26 mouse cellular contexts compared by ENCODE assay signal in genomic region chr12:25826451-25826850, GRCm38 (mm10).
DNase-seq lines count a peak whose midpoint lies in the region; ATAC-seq and TF ChIP-seq lines count a peak whose summit lies in the region.
"Had no signal": no experiment of that assay in that cellular context is flagged by ENCODE, and none has a peak within 500 bp of the region (broad histone marks: within the 10 kb centered on the region; RNA-seq: fewer than 3 reads in every experiment).

No protein-coding gene starts in this region.

- H3K9ac ChIP-seq in forebrain, embryonic 14.5 days (ENCODE audit: low read length): no peak overlapping the region
- H3K9ac ChIP-seq: embryonic facial prominence, embryonic 13.5 days; hindbrain, embryonic 12.5 days; limb, embryonic 12.5 days; liver, embryonic 12.5 days; liver, postnatal 0 days; neural tube, embryonic 13.5 days had no signal

- intact Hi-C loops in left cerebral cortex, postnatal 4 days (cut with DNase I): no loop called here
- intact Hi-C loops in gastrocnemius, adult 2 months (cut with DNase I): no loop called here

- no peaks in the 10 kb centered on the region for H3K27me3 ChIP-seq in forebrain, embryonic 10.5 days (ENCODE audit: poor library complexity, severe bottlenecking)
- no peaks in the 10 kb centered on the region for H3K27me3 ChIP-seq in forebrain, embryonic 14.5 days (replicated peaks; ENCODE audit: control insufficient read depth, insufficient read depth, low read length)
- H3K27me3 ChIP-seq: embryonic facial prominence, embryonic 13.5 days; hindbrain, embryonic 12.5 days; limb, embryonic 12.5 days; liver, embryonic 12.5 days; neural tube, embryonic 13.5 days had no signal

- H3K4me1 ChIP-seq in forebrain, embryonic 10.5 days: peaks cover 19% of the 10 kb centered on the region
- peaks cover 3% of the 10 kb centered on the region; the same call in 1 of the 2 replicates for H3K4me1 ChIP-seq in forebrain, embryonic 14.5 days (ENCODE audit: control insufficient read depth, insufficient read depth, low read length)
- H3K4me1 ChIP-seq: liver, embryonic 12.5 days had no signal

- H3K9me3 ChIP-seq in forebrain, embryonic 10.5 days: no peaks in the 10 kb centered on the region
- H3K9me3 ChIP-seq in forebrain, embryonic 14.5 days (replicated peaks; ENCODE audit: control insufficient read depth, low read length): no peaks in the 10 kb centered on the region
- H3K9me3 ChIP-seq: embryonic facial prominence, embryonic 13.5 days; hindbrain, embryonic 12.5 days; limb, embryonic 12.5 days; liver, embryonic 12.5 days; neural tube, embryonic 13.5 days had no signal

- H3K36me3 ChIP-seq in forebrain, embryonic 10.5 days (replicated peaks): no peaks in the 10 kb centered on the region
- no peaks in the 10 kb centered on the region for H3K36me3 ChIP-seq in forebrain, embryonic 14.5 days (ENCODE audit: control insufficient read depth, insufficient read depth, low read length)
- H3K36me3 ChIP-seq: embryonic facial prominence, embryonic 13.5 days; hindbrain, embryonic 12.5 days; limb, embryonic 12.5 days; liver, embryonic 12.5 days; neural tube, embryonic 13.5 days had no signal

- WGBS in forebrain, embryonic 10.5 days: 59% methylated on average over 4 of the region's 4 CpGs
- 51% methylated on average over 4 of the region's 4 CpGs for WGBS in forebrain, embryonic 14.5 days

- peak overlapping the region; percentile 54; the same call in 1 of the 2 replicates for H3K27ac ChIP-seq in forebrain, embryonic 10.5 days
- no peak overlapping the region for H3K27ac ChIP-seq in forebrain, embryonic 14.5 days (ENCODE audit: low read depth, low read length)
- no peak overlapping the region for H3K27ac ChIP-seq in gastrocnemius, adult 2 months
- H3K27ac ChIP-seq: embryonic facial prominence, embryonic 13.5 days; hindbrain, embryonic 12.5 days; kidney, postnatal 0 days; limb, embryonic 12.5 days; liver, embryonic 12.5 days; neural tube, embryonic 13.5 days; stomach, postnatal 0 days had no signal

- no peak for DNase-seq in forebrain, embryonic 10.5 days (ENCODE audit: extremely low spot score, low spot score)
- DNase-seq in forebrain, embryonic 14.5 days (ENCODE audit: low spot score): no peak
- DNase-seq in left cerebral cortex, postnatal 4 days: peak; percentile 6
- no peak for DNase-seq in left cerebral cortex, adult 18-20 months (ENCODE audit: low spot score in 2 of 2)
- peak; percentile 2 for DNase-seq in thymus, postnatal 0 days (ENCODE audit: low spot score)
- no peak for DNase-seq in thymus, postnatal 25 days
- no peak for DNase-seq in gastrocnemius, adult 2 months
- DNase-seq: adrenal gland, postnatal 14 days; cerebellum, adult 11-12 months; cerebellum, postnatal 25 days; kidney, adult 8-10 months; kidney, postnatal 4 days; layer of hippocampus, postnatal 36 days; liver, postnatal 0 days; right cerebral cortex, postnatal 4 days; thymus, adult 18-20 months; thymus, postnatal 4 days had no signal

- no peak overlapping the region for H3K4me3 ChIP-seq in forebrain, embryonic 10.5 days
- no peak overlapping the region for H3K4me3 ChIP-seq in forebrain, embryonic 14.5 days (ENCODE audit: low read depth, low read length)
- no peak overlapping the region for H3K4me3 ChIP-seq in gastrocnemius, adult 2 months
- H3K4me3 ChIP-seq: embryonic facial prominence, embryonic 13.5 days; hindbrain, embryonic 12.5 days; limb, embryonic 12.5 days; liver, embryonic 12.5 days; neural tube, embryonic 13.5 days had no signal

- ATAC-seq in forebrain, embryonic 14.5 days: no peak
- ATAC-seq: CD4-positive, CD25-positive, alpha-beta regulatory T cell, adult 4 months; intestine, embryonic 16.5 days; liver, embryonic 12.5 days; liver, postnatal 0 days had no signal

- H3K4me2 ChIP-seq in forebrain, embryonic 14.5 days (ENCODE audit: low read length): no peak overlapping the region
- H3K4me2 ChIP-seq: embryonic facial prominence, embryonic 13.5 days; hindbrain, embryonic 12.5 days; limb, embryonic 12.5 days; liver, embryonic 12.5 days; neural tube, embryonic 13.5 days had no signal

- TF ChIP-seq CTCF in gastrocnemius, adult 2 months (IDR thresholded peaks at IDR 0.05): no peak

Comparison
In these comparisons a context has a peak if more than half of its experiments do, and no peak if none do; other contexts are left out.
1. DNase-seq: peak in left cerebral cortex, postnatal 4 days (single experiment) and thymus, postnatal 0 days (single experiment); none in forebrain, embryonic 10.5 days (single experiment), forebrain, embryonic 14.5 days (single experiment), left cerebral cortex, adult 18-20 months (0 of 2), thymus, postnatal 25 days (single experiment) and gastrocnemius, adult 2 months (single experiment).